Mouse (Mus musculus): ENCODE results near the gene Abcc4.

DNA sequence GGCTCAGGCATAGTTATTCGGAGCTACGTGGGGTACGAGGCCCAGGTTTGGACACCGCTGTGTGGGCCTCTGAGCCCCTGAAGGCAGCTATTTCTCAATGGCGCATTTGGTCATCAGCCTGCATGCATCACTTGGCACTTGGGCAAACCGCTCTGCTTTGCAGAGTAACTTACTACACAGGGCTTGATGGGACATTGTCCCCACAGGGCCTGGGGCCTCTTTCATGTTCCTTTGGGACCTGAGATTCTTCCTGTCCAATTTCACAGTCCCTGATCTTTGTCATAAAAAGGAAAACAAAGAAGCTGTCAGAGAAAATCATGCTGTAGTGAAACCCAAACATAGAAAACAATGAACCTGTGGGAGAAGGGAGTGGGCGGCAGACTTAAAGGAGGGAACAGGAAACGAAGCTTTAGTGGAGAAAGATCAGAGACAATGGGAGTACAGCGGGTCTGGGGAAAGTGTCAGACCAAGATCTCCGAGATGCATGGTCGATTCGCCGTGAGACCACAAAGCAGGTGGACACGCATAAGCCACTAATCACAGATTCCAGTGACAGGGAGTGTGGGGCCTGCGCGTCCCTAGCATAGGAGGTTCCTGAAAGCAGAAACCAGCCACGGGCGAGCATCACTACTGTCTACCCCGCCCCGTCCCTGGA, 48.2 kb downstream of the Abcc4 start:
- TF ChIP-seq POLR2A (IDR thresholded peaks at IDR 0.05; ENCODE audit: borderline replicate concordance, control insufficient read depth, low read depth, low read length) = no peak
- no peak for TF ChIP-seq CTCF (IDR thresholded peaks at IDR 0.05; ENCODE audit: control insufficient read depth, insufficient read depth, low read length)
